Mouse (Mus musculus) left cerebral cortex, postnatal 25 days (tissue): ENCODE measurements around the gene Dcdc2b. TPM values are rescaled to one million over a fixed set of nuclear protein-coding genes. Genes with fewer than 3 reads are reported as not detected.

ENCODE experiments used
- total RNA-seq, 2 experiments: library from RNA; stranded (reverse); gene quantifications; 2 replicates each; pipeline ENCODE4 v1.2.3; 2021

The Dcdc2b gene
- total RNA-seq, 2 experiments from 2014 or later: 4.3 to 4.7 TPM

Other genes starting within 250 kb of the Dcdc2b start
- gene Zbtb8a, start 236.1 kb downstream of the Dcdc2b start, total RNA-seq: 1 to 10 TPM; 5.8 to 5.9 TPM
- gene Zbtb8b, start 173.4 kb downstream of the Dcdc2b start, total RNA-seq: 1 to 10 TPM; 4.5 to 4.6 TPM
- gene Bsdc1, start 152.7 kb downstream of the Dcdc2b start, total RNA-seq: 10 to 100 TPM; 51.7 to 58.8 TPM
- gene Tssk3, start 123.2 kb downstream of the Dcdc2b start, total RNA-seq: under 1 TPM; 0.25 to 0.37 TPM
- gene Fam229a, start 123.1 kb downstream of the Dcdc2b start, total RNA-seq: not detected
- 100 to 1,000 TPM; 196 to 227 TPM for gene Marcksl1, start 100.7 kb downstream of the Dcdc2b start, total RNA-seq
- 10 to 100 TPM; 28.5 to 31.6 TPM for gene Hdac1, start 71.5 kb downstream of the Dcdc2b start, total RNA-seq
- gene Lck, start 40.6 kb downstream of the Dcdc2b start, total RNA-seq: 1 to 10 TPM; 2.5 to 2.7 TPM
- gene Fam167b, start 35.7 kb downstream of the Dcdc2b start, total RNA-seq: under 1 TPM in 1 of 2 experiments, not detected in 1; 0.50 TPM
- gene Eif3i, start 13.6 kb downstream of the Dcdc2b start, total RNA-seq: 100 to 1,000 TPM; 133 to 136 TPM
- gene Tmem234, start 13.6 kb downstream of the Dcdc2b start, total RNA-seq: 10 to 100 TPM; 96.6 to 96.8 TPM
- gene Iqcc, start 4.8 kb upstream of the Dcdc2b start, total RNA-seq: 10 to 100 TPM; 29.8 to 37.0 TPM
- 10 to 100 TPM; 66.5 to 67.5 TPM for gene Ccdc28b, start 9.7 kb upstream of the Dcdc2b start, total RNA-seq
- gene Txlna, start 26.8 kb upstream of the Dcdc2b start, total RNA-seq: 10 to 100 TPM; 41.2 to 43.4 TPM
- gene Kpna6, start 58.5 kb upstream of the Dcdc2b start, total RNA-seq: 100 to 1,000 TPM in 1 of 2 experiments, 10 to 100 TPM in 1; 86.5 to 106 TPM
- gene Tmem39b, start 82.6 kb upstream of the Dcdc2b start, total RNA-seq: 10 to 100 TPM; 13.0 to 13.4 TPM
- 10 to 100 TPM; 87.6 to 88.7 TPM for gene Khdrbs1, start 128.0 kb upstream of the Dcdc2b start, total RNA-seq
- gene Ptp4a2, start 197.0 kb upstream of the Dcdc2b start, total RNA-seq: 100 to 1,000 TPM; 115 to 138 TPM